Mouse (Mus musculus) heart, adult 2 months (tissue): ENCODE data around the gene Skor1. TPM values are rescaled to one million over a fixed set of nuclear protein-coding genes. Genes with fewer than 3 reads are reported as not detected.
A peak's percentile ranks its signal among the peaks of the same experiment; 100 is the strongest.

Source experiments
- DNase-seq, 2 experiments: peaks; one replicate each; pipeline ENCODE4 v3.0.0; 2021
- H3K27ac ChIP-seq: fragments of 200-600 bp; 2 replicates; pipeline ENCODE4 v1.8.1; 2022
- H3K27me3 ChIP-seq: fragments of 200-500 bp; 2 replicates; pipeline ENCODE4 v1.6.1; 2012; ENCODE audit warnings: mild to moderate bottlenecking, low read length, inconsistent platforms, mixed read lengths; ENCODE audit not compliant: control insufficient read depth, insufficient read depth
- H3K36me3 ChIP-seq: fragments of 200-500 bp; 2 replicates; pipeline ENCODE4 v1.6.1; 2012; ENCODE audit warnings: low read length, inconsistent platforms; ENCODE audit not compliant: control insufficient read depth, insufficient read depth
- H3K4me1 ChIP-seq: fragments of 200-500 bp; 2 replicates; pipeline ENCODE4 v1.6.1; 2011; ENCODE audit warnings: low read length; ENCODE audit not compliant: control insufficient read depth, insufficient read depth
- H3K4me3 ChIP-seq: fragments of 200-600 bp; 2 replicates; pipeline ENCODE4 v1.8.1; 2022
- H3K79me2 ChIP-seq: fragments of 200-500 bp; replicated peaks from 2 replicates; pipeline ENCODE4 v1.6.1; 2012; ENCODE audit warnings: mild to moderate bottlenecking, inconsistent platforms, low read length, moderate library complexity, mixed read lengths; ENCODE audit not compliant: control insufficient read depth, insufficient read depth
- H3K9ac ChIP-seq: fragments of 200-500 bp; 2 replicates; pipeline ENCODE4 v1.6.1; 2012; ENCODE audit warnings: low read depth, mild to moderate bottlenecking, control low read depth, inconsistent platforms, low read length, mixed read lengths
- CTCF ChIP-seq: fragments of 200-600 bp; IDR thresholded peaks from 2 replicates; pipeline ENCODE4 v1.8.1; 2022; ENCODE audit warnings: antibody characterized with exemption, mild to moderate bottlenecking, moderate library complexity
- EP300 ChIP-seq: fragments of 200-500 bp; IDR thresholded peaks from 2 replicates; pipeline ENCODE4 v1.6.1; 2011; ENCODE audit warnings: low read depth, low read length, control low read depth; ENCODE audit not compliant: insufficient read depth
- POLR2A ChIP-seq: fragments of 200-500 bp; IDR thresholded peaks from 2 replicates; pipeline ENCODE4 v1.6.1; 2011; ENCODE audit warnings: mild to moderate bottlenecking, low read depth, low read length, control low read depth; ENCODE audit not compliant: insufficient read depth
- WGBS: fragments of 180-500 bp; shearing (Covaris S2); methylation state at CpG from one replicate; pipeline ENCODE4 v1.1.7; 2018; 5-methylcytosine and 5-hydroxymethylcytosine counted together
- intact Hi-C: fragments of 180-260 bp; cut with DNase I; formaldehyde crosslinking; loops from one replicate; pipeline ENCODE4 v1.15.1; 2025
- polyA plus RNA-seq: library from polyadenylated mRNA; depleted of rRNA; stranded (reverse); fragments of >200 nt; gene quantifications from 2 replicates; pipeline ENCODE4 v1.2.3, GENCODE M21; 2012
- total RNA-seq, 2 experiments: library from RNA; stranded (reverse); gene quantifications; 2 replicates each; pipeline ENCODE4 v1.2.3; 2021

The Skor1 gene
- total and polyA plus RNA-seq, 3 experiments: 0.04 to 0.10 (median 0.07) TPM

DNA sequence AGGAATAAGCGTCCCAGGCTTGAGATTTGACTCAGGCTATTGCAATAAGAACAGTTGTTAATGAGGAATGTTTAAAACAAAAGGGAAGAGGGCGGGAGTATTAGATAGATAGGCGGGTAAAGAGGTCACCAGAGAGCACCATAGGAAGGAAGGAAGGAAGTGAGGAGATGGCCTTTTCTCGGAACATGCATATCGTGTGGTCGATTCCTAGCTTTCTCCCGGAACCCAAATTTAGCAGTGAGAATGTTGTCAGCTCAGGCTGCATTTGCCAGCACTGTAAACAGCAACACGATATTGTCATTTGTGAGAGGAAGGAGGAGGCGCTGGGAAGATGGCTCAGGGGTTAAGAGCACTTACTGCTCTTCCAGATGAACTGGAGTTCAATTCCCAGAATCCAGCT, 24.2 kb downstream of the Skor1 start:
- H3K27me3 ChIP-seq: no peaks in the 10 kb centered on the region
- intact Hi-C loops: loop anchor here (1.0 to 5.0 kb wide), 6 partner anchors 15 to 277 kb away; no protein-coding TSS in a partner anchor
- TF ChIP-seq EP300 (no peak), CTCF (no peak), POLR2A (no peak)
- H3K9ac ChIP-seq: no peak overlapping the region
- WGBS: 12% methylated on average over 9 of the region's 9 CpGs
- H3K36me3 ChIP-seq: no peaks in the 10 kb centered on the region
- peak overlapping the region; percentile 87 for H3K27ac ChIP-seq
- peak overlapping the region; percentile 23 for H3K4me3 ChIP-seq
- no peaks in the 10 kb centered on the region for H3K79me2 ChIP-seq
- H3K4me1 ChIP-seq: peaks cover 1% of the 10 kb centered on the region; the same call in 1 of the 2 replicates
- no peak for DNase-seq

DNA sequence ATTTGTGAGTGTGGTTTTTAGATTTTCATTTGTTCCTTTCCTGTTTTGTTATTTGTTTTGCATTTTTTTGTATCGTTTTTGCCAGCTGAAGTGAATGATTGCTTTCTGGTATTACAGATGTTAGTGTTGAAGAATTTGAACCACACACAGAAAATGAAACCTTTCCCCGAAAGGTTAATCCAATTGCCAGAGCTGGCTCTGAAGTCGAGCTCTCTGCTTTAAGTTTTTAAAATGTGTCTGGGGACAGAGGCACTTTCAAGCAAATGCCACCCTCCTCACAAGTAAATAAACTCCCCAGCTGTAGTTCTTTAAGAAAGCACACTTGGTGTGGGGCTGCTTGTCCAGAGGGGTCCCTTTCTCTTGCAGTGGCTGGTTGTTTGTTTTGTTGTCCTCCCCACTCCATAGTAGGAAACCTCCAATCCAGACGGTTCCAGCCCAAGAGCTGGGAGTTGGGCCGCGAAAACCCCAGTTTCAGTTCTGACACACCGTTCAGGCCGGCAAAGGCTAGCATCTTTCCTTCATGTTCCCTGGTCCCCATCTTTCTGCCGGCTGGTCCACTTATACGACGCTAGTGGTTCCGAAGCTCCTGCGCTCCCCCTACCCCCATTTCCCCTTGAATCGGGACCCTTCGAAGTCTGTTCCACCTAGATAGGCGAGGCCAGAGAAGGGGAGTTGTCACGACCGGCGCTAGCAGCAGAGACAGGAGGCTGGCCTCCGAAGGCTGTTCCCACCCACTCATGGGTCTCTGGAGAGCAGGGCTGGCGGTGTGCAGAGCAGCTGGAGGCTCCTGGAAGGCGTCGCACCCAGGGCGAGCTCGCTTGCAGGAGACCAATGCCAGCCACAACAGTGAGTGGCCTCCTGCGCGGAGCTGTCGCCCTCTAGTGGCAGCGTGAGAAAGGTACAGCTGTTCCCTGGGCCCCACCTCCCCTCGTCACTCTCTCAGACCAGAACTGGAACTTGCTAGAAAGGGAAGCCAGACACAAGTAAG, 25.0 kb downstream of the Skor1 start:
- peaks cover 1% of the 10 kb centered on the region; the same call in 1 of the 2 replicates for H3K4me1 ChIP-seq
- no peaks in the 10 kb centered on the region for H3K27me3 ChIP-seq
- WGBS: 6% methylated on average over 30 of the region's 30 CpGs
- TF ChIP-seq POLR2A (peak; percentile 75), EP300 (peak; percentile 99), CTCF (no peak; the same call in 1 of the 2 replicates)
- peak overlapping the region; percentile 87 for H3K27ac ChIP-seq
- intact Hi-C loops: loop anchor here (1.0 to 5.0 kb wide), 7 partner anchors 14 to 276 kb away; no protein-coding TSS in a partner anchor
- no peaks in the 10 kb centered on the region for H3K79me2 ChIP-seq
- H3K9ac ChIP-seq: peak overlapping the region; percentile 76
- DNase-seq: peak; percentile 94
- peak overlapping the region; percentile 68 for H3K4me3 ChIP-seq
- H3K36me3 ChIP-seq: no peaks in the 10 kb centered on the region

DNA sequence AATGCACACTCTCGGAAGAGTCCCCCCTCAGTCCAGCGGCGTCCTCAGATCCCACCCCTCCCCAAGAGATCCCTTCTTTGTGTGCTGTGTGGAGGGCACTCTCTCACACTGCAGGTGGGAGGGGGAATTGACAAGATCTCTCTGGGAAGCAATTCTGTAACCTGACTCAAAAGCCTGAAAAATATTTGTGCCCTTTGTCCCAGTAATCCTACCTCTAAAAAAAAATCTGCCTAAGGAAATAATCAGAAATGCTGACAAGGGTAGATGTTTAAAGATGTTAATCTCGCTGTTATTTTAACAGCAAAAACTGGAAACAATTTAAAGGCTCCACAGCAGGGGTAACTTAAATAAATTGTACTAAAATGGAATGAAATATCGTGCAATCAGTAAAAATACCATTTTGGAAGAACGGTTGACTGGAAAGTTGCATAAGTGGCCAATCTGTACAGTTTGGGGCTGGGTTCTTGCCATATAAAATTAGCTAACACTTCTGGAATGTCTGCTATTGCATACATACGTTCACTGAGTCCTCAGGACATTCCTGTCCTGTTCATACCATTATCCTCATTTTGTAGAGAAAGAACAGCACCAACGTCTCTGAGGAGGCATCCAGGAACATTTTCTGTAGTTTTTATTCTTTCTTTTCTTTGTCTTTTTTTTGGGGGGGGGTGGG, 26.5 kb downstream of the Skor1 start:
- no peak overlapping the region for H3K4me3 ChIP-seq
- DNase-seq: no peak
- H3K36me3 ChIP-seq: no peaks in the 10 kb centered on the region
- no peak overlapping the region for H3K9ac ChIP-seq
- no peak overlapping the region for H3K27ac ChIP-seq
- no peaks in the 10 kb centered on the region for H3K27me3 ChIP-seq
- intact Hi-C loops: loop anchor here (2.0 to 5.0 kb wide), 3 partner anchors 31 to 210 kb away; no protein-coding TSS in a partner anchor
- peaks cover 1% of the 10 kb centered on the region; the same call in 1 of the 2 replicates for H3K4me1 ChIP-seq
- TF ChIP-seq CTCF: no peak
- TF ChIP-seq EP300: no peak
- no peak for TF ChIP-seq POLR2A
- H3K79me2 ChIP-seq: no peaks in the 10 kb centered on the region
- WGBS: 80% methylated on average over 8 of the region's 8 CpGs

- Histone ChIP-seq H3K79me2 (no peaks in the 10 kb centered on the region), H3K27me3 (no peaks in the 10 kb centered on the region), H3K4me3 (no peak overlapping the region), H3K27ac (no peak overlapping the region), H3K9ac (no peak overlapping the region), H3K36me3 (no peaks in the 10 kb centered on the region), H3K4me1 (peaks cover 1% of the 10 kb centered on the region; the same call in 1 of the 2 replicates)
- TF ChIP-seq CTCF (no peak), EP300 (no peak)
- intact Hi-C loops: no loop called here
- WGBS: 79% methylated on average over 5 of the region's 5 CpGs
- DNase-seq: no peak
These were observed 30.4 kb downstream of the Skor1 start for GRCm38 (mm10) chr9:63118385-63118784.

GRCm38 (mm10) chr9:63112514-63112913, 36.2 kb downstream of the Skor1 start:
- Histone ChIP-seq H3K27ac (no peak overlapping the region), H3K9ac (no peak overlapping the region), H3K79me2 (no peaks in the 10 kb centered on the region), H3K4me3 (no peak overlapping the region), H3K27me3 (no peaks in the 10 kb centered on the region), H3K36me3 (no peaks in the 10 kb centered on the region), H3K4me1 (peaks cover 6% of the 10 kb centered on the region)
- intact Hi-C loops: no loop called here
- no peak for DNase-seq
- no peak for TF ChIP-seq POLR2A
- TF ChIP-seq CTCF: no peak
- TF ChIP-seq EP300: no peak
- 70% methylated on average over 3 of the region's 3 CpGs for WGBS
